Mouse (Mus musculus) ES-Bruce4 (cell line): ENCODE data around the gene Lifr.

Source experiments
- CTCF ChIP-seq: IDR thresholded peaks from one replicate; pipeline ENCODE4 v1.8.1; 2011; ENCODE audit warnings: low read depth, low read length
- EP300 ChIP-seq: IDR thresholded peaks from 2 replicates; pipeline ENCODE4 v1.6.1; 2011; ENCODE audit warnings: low read depth, low read length; ENCODE audit not compliant: insufficient read depth
- POLR2A ChIP-seq: IDR thresholded peaks from one replicate; pipeline ENCODE4 v1.8.1; 2011; ENCODE audit warnings: low read length; ENCODE audit not compliant: insufficient read depth

GRCm38 (mm10) chr15:7052117-7052516 lies 38.3 kb upstream of the Lifr start:
- no peak for TF ChIP-seq CTCF
- TF ChIP-seq POLR2A = no peak
- no peak for TF ChIP-seq EP300
